Mouse (Mus musculus): Measurements from ENCODE around the gene Arl8a. TPM values are rescaled to one million over a fixed set of nuclear protein-coding genes. Genes with fewer than 3 reads are reported as not detected.
A peak's percentile ranks its signal among the peaks of the same experiment; 100 is the strongest.
"Not testable (repeated sequence)": the region's sequence is repeated elsewhere in the genome, so short reads cannot be mapped to it uniquely, and the experiment has no call there.

Gene Arl8a
- total RNA-seq, 2 experiments from 2014 or later, result 393 to 420 TPM

DNA sequence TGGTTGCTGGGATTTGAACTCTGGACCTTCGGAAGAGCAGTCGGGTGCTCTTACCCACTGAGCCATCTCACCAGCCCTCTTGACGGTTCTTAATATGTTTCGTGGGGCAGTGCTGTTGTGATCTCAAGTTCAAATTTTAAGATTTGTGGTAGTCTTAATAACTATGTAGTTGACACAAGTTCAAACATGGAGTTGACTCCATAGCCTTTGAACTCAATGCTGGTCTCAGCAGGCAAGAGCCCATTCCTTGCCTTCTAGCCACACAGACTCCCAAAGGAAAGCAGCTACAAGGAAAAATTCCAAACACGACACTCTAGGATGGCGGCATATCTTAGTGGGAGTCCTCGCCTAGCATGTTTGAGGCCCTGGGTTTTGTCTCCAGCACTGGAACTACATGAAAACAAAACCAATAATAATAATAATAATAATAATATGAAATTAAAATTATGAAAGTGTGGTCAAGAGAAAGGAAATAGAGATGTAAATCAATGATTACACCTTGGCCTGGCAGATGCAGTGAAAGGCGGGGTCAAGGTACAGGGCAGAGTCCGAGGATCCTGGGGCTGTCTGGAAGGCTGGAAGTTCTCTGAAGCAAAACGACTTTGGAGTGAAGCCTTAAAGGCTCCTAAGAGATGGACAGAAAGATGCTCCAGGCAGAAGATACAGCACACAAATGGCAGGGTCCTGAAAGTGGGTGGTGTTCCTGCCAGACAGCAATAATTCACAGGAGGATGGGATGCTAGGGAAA, 22.0 kb downstream of the Arl8a start:
- no peak for DNase-seq (ENCODE audit: low spot score in 2 of 2)

DNA sequence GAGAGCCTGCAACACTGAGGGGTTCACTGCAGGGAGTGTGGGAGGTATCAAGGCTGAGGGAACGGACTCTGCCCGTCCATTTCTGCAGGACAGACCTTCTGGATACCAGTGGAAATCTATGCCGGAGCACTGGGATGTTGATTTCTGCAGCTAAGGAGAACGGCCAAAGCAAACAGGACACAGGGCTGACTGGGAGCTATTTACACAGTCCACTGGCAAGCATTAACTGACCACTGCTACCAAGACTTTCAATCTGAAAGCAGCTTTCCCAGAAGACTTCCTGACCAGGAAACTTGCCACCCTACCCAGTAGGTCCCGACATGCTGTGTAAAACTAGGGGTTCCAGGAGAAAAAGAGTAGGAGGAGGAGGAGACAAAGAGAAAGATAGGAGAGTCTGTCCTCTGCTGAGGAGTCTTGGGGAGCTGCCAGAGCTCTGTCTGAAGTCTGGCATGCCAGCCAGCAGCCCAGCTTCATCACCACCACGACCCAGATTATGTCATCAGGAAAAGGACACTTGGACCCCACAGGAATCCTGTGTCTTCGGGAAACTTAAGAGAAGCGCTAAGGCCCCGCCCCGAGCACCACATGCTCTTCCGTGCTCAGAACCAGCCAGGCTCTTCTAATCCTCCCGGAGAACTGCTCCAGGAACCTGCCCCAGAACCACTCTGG, 23.1 kb downstream of the Arl8a start:
- DNase-seq (ENCODE audit: low spot score in 2 of 2), result no peak

DNA sequence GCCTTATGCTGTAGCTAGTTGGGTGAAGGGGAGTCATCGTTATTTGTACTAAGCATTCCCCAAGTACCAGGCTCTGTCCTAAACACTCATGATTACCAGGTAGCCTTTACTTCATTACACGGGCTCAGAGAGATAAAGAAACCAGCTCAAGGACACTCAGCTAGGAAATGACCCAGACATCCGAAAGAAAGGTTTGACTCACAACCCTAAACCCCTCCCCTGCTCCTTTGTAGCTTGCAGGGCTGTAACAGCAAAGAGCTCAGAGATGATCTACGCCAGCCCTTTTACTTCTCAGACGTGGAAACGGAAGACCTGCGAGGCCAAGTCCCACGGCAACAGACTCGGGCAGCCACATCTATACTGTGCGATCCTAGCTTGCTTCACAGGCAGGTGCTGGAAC, 23.7 kb downstream of the Arl8a start:
- no peak for DNase-seq (ENCODE audit: low spot score in 2 of 2)

DNA sequence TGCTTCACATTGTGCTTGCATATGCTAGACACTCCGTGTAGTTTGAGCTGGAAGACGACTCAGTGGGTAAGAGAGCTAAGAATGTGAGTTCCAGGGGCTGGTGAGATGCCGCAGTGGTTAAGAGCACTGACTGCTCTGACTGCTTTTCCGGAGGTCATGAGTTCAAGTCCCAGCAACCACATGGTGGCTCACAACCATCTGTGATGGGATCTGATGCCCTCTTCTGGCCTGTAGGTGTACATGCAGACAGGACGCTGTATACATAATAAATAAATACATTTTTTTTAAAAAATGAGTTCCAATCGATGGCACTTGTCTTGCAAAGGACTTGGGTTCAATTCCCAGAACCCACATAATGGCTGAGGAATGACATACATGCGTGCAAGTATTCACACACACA, 24.6 kb downstream of the Arl8a start:
- DNase-seq (ENCODE audit: low spot score in 2 of 2), result no peak

DNA sequence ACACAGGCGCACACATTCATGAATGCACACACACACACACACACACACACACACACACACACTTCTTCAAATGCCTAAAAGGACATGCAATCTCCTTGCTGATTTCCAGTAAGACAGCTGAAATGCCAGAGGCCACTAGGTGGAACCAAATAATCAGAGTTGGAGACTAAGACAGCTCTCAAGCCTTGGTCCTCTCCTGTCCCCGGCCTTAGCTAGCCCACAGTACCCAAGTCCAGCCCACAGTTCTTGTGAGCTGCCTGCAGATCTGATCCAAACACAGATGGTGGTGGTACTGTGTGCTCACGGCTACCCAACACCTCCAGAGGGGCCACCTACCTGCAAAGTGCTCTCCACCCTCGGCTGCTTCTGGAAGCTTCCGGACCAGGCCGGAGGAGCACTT, 25.4 kb downstream of the Arl8a start:
- peak; percentile 71 to 78 for DNase-seq (ENCODE audit: low spot score in 2 of 2)

DNA sequence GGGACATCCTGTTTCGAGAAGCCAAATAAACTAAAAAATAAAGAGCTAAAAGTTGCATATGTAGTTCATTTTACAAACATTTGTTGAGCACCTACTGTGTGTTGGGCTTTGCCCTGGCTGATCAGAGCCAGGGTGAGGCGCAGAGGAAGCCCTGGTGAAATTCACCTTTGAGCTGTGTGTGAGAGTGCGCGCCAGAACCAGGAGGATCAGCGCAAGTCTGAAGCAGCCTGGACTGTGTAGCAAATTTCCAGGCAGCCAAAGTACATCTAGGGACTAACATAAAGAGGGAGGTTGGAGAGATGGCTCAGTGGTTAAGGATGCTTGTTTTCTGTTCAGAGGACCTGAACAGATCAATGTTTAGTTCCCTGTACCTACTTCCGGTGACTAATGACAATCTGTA, 26.7 kb downstream of the Arl8a start:
- DNase-seq (ENCODE audit: low spot score in 2 of 2), result no peak

DNA sequence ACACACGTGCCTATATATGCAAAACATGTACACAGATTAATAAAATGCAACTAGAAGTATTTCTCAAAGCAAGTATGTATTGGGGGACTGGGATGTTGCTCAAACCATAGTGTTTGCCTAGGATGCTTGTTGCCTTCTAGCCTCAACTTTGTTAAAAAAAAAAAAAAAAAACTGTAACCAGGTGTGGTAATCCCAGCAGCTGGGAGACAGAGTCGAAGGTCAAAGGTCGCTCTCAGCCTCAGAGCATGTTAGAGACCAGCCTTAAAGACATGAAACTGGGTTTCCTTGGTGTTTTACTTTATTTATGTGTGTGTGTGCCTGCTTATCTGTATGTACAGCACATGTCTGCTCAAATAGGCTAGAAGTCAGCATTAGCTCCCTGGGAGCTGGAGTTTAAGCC, 28.6 kb downstream of the Arl8a start:
- DNase-seq (ENCODE audit: low spot score in 2 of 2), result no peak

DNA sequence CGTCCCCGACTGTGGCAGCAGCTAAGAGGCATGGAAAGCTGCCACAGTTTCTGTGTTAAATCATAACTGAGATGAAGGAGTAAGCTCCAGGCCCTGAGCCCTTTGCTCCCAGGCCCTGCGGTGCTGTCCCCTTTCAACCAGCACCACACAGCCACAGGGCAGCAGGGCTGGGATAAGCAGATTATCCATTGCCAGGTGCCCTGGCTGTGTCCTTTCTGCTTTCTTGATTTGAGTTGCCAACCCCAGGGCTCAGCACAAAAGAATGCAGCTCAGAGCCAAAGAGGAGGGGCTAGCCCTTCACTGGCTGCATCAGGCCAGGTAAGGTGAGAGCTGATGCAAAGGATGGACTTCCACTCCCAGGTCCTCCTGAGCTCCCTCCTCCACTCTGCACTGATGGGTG, 31.1 kb downstream of the Arl8a start:
- no peak for DNase-seq (ENCODE audit: low spot score in 2 of 2)

DNA sequence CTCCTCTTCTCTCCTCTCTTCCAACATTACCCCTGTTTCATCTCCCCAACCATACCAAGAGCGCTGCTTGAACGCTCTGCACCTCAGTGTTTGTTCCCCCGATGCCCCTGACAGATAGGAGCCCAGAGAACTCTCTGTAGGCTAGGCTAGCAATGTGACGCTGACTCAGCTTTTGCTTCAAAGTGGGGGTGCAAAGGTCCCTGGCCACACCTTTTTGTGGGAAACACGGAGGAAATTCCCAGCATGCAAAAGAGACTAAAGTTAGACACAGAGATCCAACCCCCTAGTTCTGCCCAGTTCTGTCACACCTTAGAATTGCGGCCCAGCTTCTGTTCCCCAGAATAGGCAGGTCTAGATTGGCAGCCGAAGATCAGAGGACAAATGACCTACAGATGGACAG, 32.2 kb downstream of the Arl8a start:
- no peak for DNase-seq (ENCODE audit: low spot score in 2 of 2)

DNA sequence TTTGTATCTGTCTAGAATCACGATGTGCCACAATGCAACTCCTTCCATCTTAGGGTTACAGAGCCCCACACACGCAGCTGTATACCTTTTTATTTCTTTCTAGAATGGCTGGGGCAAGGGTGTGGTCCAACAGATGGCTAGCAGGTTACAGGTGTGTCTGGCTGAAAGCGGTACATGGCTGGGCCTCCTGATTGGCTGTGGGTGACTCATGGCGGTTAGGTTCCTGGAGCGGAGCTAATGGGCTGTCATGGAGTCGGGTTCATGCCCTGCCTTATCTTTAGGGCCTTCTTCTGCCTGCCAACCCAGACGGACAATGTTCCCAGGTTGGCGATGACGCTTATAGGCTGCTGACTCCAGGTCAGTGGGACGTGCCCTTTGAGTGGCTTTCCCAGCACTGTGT, 34.2 kb downstream of the Arl8a start:
- no peak for DNase-seq (ENCODE audit: low spot score in 2 of 2)

DNA sequence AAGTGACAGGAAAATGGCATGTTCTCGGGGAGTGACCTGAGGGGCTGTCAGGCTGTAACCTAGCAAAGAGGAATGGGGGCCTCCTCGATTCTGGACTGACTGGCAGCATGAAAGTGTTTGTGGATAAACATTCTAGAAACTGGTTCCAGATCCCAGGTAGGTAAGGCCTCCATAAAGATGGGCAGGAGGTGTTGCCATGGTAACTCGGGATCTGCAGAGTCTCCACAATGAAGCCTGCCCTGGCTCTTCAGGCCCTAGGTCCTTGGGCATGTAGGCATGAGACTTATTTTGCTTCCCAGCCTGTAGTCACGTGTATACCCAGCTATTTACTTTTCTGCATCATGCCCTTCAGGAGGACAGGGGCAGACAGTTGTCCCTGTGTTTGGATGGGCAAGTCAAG, 34.7 kb downstream of the Arl8a start:
- DNase-seq (ENCODE audit: low spot score in 2 of 2), result no peak

DNA sequence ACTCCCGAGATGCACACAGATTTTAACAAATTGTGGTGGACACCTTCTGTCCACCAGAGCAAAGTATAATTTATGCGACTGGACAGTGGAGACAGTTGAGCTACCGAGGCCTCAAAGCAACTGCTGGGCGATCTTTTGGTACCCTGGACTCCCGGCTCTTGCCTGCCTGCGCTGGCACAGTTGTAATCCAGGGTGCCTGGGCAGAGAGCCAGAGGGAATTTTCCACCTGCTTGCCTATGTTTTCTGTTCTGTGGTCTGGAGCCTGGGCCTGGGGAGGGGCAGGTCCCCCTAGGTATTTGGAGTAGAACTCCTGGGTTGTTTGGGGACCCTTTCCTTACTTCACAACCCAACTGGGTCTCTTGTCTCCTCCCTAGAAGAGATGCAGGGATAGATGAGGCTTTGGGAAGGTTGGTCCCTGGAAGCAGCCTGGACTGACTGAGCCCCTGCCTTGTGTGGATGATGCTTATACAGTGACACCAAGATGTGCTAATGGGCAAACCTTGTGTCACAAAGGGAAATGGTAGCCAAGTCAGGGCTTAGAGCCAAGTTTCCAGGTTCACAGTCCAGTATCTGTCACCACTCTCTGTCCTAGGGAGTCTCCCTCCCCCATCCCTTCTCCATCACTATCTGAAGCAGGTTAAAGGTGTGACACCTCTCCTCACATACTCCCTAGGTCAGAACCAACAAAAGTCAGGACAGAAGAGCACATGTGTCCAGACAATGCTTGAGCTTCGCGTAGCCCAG, 35.4 kb downstream of the Arl8a start:
- DNase-seq (ENCODE audit: low spot score in 2 of 2), result no peak

DNA sequence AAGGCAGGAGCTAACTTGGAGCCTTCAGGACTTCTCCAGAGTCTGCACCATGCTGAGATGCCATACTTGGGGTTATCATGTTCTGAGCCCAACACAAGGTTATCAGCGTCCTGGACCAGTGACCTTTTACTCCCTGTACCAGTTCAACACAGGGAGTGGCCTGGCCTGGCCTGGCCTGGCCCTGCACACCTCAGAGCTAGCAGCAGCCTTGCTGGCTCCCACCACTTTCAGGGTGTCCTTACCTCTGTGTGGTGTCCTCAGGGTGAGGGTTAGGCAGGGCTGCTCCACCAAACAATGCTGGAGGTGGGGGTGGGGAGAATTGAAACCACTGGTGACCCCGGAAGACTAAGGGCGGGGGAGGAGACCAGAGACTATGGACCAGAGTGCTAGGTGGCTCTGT, 36.4 kb downstream of the Arl8a start:
- no peak for DNase-seq (ENCODE audit: low spot score in 2 of 2)

DNA sequence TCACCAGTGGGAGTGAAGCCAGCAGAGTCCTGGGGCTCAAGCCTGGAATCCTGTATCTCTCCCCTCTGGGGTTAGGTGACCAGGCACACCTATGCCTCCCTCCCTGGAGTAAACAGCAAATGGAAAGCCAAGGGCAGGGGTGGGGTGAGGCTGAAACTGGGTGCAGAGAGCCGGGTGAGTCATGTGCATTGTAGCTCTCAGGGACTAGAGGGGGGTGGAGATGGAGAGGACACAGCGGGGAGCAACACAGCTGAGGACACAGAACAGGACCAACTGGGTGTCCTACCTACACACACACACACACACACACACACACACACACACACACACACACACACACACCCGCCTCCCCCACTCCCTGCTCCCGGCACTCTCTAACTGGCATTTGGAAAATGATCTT, 36.8 kb downstream of the Arl8a start:
- DNase-seq (ENCODE audit: low spot score in 2 of 2), result no peak

DNA sequence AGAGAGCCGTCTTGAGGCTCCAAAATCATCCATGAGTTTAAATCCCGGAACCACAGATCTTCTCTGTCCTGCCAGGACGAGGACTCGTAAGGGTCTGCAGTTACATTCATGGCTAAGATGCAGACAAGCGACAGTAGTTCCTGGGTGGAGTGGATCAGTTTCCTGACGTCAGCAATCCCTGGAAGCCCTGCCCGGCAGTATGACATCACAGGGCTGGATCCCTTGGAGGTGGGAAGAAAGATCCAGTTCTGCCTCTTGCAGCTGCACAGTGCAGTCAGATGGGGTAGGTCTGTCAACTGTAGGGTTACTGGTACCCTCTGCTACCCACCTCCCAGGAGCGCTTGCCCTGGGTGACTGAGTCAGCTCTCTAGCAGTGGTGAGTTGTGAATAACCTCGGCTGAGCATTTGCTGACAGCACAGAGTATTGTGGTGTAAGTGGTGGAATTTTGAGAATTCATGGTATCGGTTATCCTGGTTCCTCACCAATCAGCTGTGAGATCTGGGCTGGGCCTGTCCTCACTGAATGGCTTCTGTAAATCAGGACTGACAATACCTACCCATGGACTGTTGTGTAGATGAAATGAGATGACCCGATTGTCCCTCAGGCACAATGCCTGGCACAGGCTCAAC, 37.4 kb downstream of the Arl8a start:
- no peak for DNase-seq (ENCODE audit: low spot score in 2 of 2)

DNA sequence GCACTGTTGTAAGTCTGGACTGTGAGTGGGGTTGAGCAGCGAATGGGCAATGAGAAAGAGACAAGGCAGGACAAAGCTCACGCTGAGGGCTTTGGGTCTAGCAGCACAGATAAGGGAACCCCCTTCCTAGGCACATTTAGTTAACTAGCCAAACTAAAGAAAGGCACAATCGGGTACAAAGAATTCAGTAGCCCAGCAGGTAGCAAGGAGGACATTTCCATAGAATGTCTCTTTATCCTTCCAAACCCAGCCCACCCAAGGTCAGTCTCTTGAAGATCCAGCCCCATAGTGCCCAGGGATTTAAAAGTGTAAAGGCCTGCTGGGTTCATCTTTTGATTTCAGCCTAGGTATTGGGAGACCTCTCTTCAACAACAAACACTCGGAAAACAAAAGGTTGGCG, 39.3 kb downstream of the Arl8a start:
- no peak for DNase-seq (ENCODE audit: low spot score in 2 of 2)

DNA sequence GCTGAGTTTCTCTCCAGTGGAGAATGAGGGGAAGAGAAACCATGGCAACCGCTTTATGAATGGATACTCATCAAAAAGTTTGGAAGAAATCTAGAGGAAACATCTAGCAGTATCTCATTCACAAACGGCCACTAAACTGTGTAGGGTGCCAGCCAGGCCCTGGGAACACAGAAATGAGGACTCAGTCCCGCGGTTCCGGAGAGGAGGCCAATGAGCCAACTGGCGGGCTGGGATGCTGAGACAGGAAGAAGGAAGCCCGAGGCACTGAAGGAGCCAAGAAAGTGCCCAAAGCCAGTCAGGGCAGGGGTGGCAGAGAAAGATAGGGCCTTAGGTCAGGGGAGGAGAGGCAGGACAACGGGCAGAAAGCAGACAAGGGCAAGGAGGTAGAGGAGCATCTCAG, 39.8 kb downstream of the Arl8a start:
- DNase-seq (ENCODE audit: low spot score in 2 of 2), result no peak

DNA sequence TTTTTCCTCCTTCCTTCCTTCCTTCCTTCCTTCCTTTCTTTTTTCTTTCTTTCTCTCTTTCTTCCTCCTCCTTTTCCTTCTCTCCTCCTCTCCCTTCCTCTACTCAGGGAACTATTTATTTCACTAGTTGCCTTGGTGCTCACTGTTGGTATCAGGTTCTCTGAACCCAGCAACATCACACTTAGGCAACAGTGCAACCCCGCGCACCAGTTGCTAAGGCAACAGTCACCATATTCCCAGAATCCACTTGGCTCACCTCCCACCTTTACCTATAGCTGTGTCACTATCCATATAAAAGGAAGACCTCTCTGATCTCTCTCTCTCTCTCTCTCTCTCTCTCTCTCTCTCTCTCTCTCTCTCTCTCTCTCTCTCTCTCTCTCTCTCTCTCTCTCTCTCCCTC, 40.4 kb downstream of the Arl8a start:
- not testable (repeated sequence) for DNase-seq (ENCODE audit: low spot score in 2 of 2)

DNA sequence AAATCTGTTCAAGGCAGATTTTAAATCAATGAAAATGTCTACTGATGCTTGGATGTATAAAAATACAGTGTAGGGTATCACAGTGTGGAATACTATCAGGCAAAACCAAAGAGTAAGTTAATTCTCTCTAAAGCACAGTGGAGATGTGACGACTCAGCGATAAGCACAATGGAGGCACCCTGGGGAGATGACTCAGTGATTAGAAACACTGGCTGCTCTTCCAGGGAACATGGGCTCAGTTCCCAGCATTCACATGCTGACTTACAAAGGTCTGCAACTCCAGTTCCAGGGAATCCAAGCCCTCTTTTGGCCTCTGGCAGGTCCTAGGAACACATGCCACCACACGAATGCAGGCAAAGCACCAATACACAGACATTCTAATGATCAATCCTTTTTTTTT, 41.6 kb downstream of the Arl8a start:
- no peak for DNase-seq (ENCODE audit: low spot score in 2 of 2)

DNA sequence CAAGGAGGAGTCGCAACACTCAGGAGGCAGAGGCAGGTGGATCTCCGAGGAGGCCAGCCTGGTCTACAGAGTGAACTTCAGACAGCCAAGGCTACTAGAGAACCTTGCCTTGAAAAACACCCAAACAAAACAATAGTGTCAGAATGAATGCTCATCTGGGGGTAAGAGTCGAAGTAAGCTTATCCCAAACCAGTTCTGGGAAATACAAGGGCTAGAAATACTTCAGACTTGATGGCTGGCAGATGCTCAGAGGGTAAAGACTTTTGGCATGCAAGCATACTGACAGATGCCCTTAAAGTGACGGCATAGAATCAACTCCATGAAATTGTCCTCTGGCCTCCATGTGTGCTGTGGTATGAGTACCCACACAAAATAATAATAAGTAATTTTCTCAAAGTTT, 42.6 kb downstream of the Arl8a start:
- no peak for DNase-seq (ENCODE audit: low spot score in 2 of 2)

DNA sequence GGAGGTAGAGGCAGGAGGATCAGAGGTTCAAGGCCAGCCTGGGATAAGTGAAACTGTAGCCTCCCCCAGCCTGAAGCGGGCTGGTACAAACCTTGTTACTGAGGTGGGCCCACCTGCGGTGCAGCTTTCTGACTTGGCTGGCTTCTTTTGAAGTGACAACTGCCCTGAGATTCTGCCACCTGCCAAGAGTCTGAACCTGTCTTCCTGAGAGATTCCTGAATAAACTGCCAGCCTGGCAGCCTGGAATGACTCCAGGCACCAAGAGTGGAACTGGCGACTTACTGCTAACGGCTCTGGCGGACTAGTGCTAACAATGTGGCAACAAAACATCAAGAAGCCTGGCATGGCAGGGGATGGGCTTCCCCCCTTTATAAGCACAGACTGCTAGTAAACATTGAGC, 47.7 kb downstream of the Arl8a start:
- DNase-seq (ENCODE audit: low spot score in 2 of 2), result not testable (repeated sequence)

DNA sequence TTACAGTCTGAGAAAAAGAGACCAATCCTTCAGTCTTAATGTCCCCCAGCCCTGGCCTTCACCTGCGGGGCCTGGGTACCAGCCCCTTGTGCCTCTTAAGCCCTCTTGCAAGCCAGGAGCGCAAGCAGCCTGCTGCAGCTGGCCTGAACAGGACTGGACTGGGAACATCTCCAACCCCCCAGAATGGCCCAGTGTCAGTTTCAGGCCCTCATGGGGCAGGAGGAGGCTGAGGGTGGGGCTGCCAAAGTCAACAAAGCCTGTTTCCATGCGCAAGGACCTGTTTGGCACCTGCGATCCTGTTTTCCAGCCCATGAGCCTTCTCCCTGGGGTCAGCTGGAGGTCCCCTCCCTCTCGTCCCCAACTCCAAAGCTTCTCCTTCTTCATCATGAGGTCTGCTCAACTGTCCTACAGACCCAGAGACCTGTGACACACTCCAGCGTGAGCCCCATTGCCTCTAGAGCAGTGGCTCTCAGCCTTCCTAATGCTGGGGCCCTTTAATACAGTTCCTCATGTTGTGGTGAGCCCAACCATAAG, 49.4 kb downstream of the Arl8a start:
- no peak for DNase-seq (ENCODE audit: low spot score in 2 of 2)
